Mouse (Mus musculus) ES-Bruce4 (cell line): ENCODE data around the gene Lama4.

ENCODE experiments used
- CTCF ChIP-seq: IDR thresholded peaks from one replicate; pipeline ENCODE4 v1.8.1; 2011; ENCODE audit warnings: low read depth, low read length
- EP300 ChIP-seq: IDR thresholded peaks from 2 replicates; pipeline ENCODE4 v1.6.1; 2011; ENCODE audit warnings: low read depth, low read length; ENCODE audit not compliant: insufficient read depth
- POLR2A ChIP-seq: IDR thresholded peaks from one replicate; pipeline ENCODE4 v1.8.1; 2011; ENCODE audit warnings: low read length; ENCODE audit not compliant: insufficient read depth

- no peak for TF ChIP-seq CTCF
- TF ChIP-seq POLR2A: no peak
- TF ChIP-seq EP300: no peak
These were observed 64.2 kb downstream of the Lama4 start for GRCm38 (mm10) chr10:39029297-39030147.
